Mouse (Mus musculus) stomach, embryonic 14.5 days (tissue): Measurements from ENCODE around the gene Lair1. TPM values are rescaled to one million over a fixed set of nuclear protein-coding genes. Genes with fewer than 3 reads are reported as not detected.
A peak's percentile ranks its signal among the peaks of the same experiment; 100 is the strongest.

Source experiments
- ATAC-seq: fragments of 200-750 bp; cut with Nextera tagmentation; 2 replicates; pipeline ENCODE4 v1.8.0; 2017; ENCODE audit warnings: low read depth, moderate TSS enrichment; ENCODE audit not compliant: insufficient number of reproducible peaks, insufficient read depth, low FRiP score
- H3K27ac ChIP-seq: fragments of 300-500 bp; sonication (generic); 2 replicates; pipeline ENCODE4 v1.5.1; 2014; ENCODE audit warnings: mild to moderate bottlenecking, low read length, moderate library complexity, mixed read lengths
- H3K27me3 ChIP-seq: fragments of 300-500 bp; sonication (generic); 2 replicates; pipeline ENCODE4 v1.6.1; 2014; ENCODE audit warnings: low read length, control low read depth, mixed read lengths; ENCODE audit not compliant: control insufficient read depth, insufficient read depth
- H3K36me3 ChIP-seq: fragments of 300-500 bp; sonication (generic); 2 replicates; pipeline ENCODE4 v1.6.1; 2014; ENCODE audit warnings: mild to moderate bottlenecking, control low read depth, low read length, moderate library complexity, mixed read lengths; ENCODE audit not compliant: control insufficient read depth, insufficient read depth
- H3K4me1 ChIP-seq: fragments of 300-500 bp; sonication (generic); 2 replicates; pipeline ENCODE4 v1.6.1; 2014; ENCODE audit warnings: low read length, control low read depth, mixed read lengths; ENCODE audit not compliant: control insufficient read depth, insufficient read depth
- H3K4me2 ChIP-seq: fragments of 300-500 bp; sonication (generic); replicated peaks from 2 replicates; pipeline ENCODE4 v1.6.1; 2014; ENCODE audit warnings: low read depth, low read length, control low read depth
- H3K4me3 ChIP-seq: fragments of 300-500 bp; sonication (generic); 2 replicates; pipeline ENCODE4 v1.5.1; 2014; ENCODE audit warnings: low read depth, low read length, control low read depth
- H3K9ac ChIP-seq: fragments of 300-500 bp; sonication (generic); replicated peaks from 2 replicates; pipeline ENCODE4 v1.6.1; 2014; ENCODE audit warnings: low read depth, mild to moderate bottlenecking, control low read depth, low read length, moderate library complexity, mixed read lengths
- H3K9me3 ChIP-seq: fragments of 300-500 bp; sonication (generic); 2 replicates; pipeline ENCODE4 v1.6.1; 2016; ENCODE audit warnings: low read depth, low read length, control low read depth; ENCODE audit not compliant: control insufficient read depth
- WGBS: fragments of 180-500 bp; shearing (Covaris S2); extraction: QIAGEN DNeasy Blood & Tissue Kit; methylation state at CpG from one replicate; pipeline ENCODE4 v1.1.7; 2014; 5-methylcytosine and 5-hydroxymethylcytosine counted together
- polyA plus RNA-seq: library from polyadenylated mRNA; unstranded; fragments of >200 nt; fragmentation: Nextera tagmentation; extraction: Ambion mirVana; gene quantifications from 2 replicates; pipeline ENCODE4 v1.2.1, GENCODE M21; 2014

Lair1 gene
- polyA plus RNA-seq, 1 experiment from 2014 or later: 2.4 TPM

DNA sequence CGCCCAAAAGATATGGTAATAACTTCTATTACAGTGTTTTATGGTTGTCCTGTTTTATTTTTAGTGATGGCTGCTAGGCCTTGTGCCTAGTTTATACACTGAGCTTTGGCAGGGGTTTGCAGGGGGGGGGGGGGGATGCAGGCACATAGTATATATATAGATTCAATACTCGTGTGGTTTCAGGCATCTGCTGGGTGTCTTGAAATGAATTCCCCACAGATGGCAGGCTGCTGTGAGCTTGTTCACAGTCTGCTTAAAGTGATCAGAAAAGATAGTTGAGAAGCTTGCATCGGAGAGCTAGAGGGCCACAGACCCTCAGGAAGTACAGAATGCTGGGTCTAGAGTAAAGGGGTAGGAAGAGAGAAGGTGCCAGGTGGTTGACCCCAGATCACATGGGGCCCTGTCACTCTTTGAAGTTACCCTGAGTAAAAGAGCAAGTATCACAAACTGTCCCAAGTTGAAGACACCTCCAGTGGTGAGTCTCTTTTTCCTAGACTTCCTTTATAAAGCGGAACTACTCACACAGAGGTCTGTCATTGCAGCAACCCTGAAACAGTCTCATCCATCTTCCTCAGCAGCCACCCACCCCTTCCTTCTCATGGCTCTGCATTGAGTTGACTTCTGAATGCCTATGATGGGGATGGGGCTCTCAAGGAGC, 24.4 kb upstream of the Lair1 start:
- H3K36me3 ChIP-seq: no peaks in the 10 kb centered on the region
- H3K9me3 ChIP-seq: no peaks in the 10 kb centered on the region
- 68% methylated on average over 4 of the region's 4 CpGs for WGBS
- H3K4me2 ChIP-seq: no peak overlapping the region
- 0 out of 2 replicates have a peak, but pooled peaks cover 6% of the 10 kb centered on the region for H3K4me1 ChIP-seq
- no peak overlapping the region for H3K9ac ChIP-seq
- H3K27ac ChIP-seq: no peak overlapping the region
- ATAC-seq: no peak
- no peaks in the 10 kb centered on the region for H3K27me3 ChIP-seq
- H3K4me3 ChIP-seq: no peak overlapping the region

DNA sequence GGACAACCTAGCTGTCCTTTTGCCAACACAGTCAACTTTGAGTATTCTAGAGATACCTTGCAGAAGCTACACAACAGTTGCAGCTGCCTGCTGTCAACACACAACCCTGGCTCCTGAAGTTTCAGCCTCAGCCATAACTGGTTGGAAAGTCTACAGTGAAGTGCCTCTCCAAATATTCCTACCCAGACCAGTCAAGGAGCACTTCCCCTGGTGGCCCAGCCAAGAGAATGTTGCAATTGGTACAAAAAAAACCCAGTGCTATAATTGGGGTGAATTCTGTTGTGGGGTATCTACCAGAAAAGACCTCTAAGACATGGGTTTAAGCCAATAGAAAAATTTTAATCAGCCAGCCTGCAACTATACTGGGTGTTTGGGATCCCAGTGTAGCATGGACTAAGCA, 22.6 kb upstream of the Lair1 start:
- Histone ChIP-seq H3K27ac (no peak overlapping the region), H3K27me3 (no peaks in the 10 kb centered on the region), H3K9ac (no peak overlapping the region), H3K4me1 (0 out of 2 replicates have a peak, but pooled peaks cover 7% of the 10 kb centered on the region), H3K4me2 (no peak overlapping the region), H3K36me3 (no peaks in the 10 kb centered on the region), H3K9me3 (no peaks in the 10 kb centered on the region), H3K4me3 (no peak overlapping the region)
- ATAC-seq: no peak

DNA sequence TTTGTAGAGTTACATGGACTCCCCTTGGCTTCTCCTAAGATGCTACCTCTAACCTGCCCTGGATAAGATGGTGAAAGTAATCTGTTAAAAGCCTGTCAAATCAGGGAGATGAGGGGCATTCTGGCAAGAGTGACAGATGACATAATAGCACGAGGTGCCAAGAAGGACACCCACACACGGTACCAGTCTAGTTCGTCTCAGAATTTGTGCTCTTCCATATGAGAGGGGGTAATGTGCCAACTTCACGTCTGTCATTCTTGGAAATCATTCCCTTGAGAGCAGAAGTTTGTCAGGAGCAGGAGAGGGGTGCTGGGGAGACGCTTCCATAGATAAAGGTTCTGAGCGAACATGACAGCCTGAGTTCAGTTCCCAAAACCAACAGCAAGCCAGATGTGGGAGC, 21.2 kb upstream of the Lair1 start:
- no peak overlapping the region for H3K4me2 ChIP-seq
- H3K4me3 ChIP-seq: no peak overlapping the region
- H3K27ac ChIP-seq: no peak overlapping the region
- H3K27me3 ChIP-seq: no peaks in the 10 kb centered on the region
- 74% methylated on average over 6 of the region's 6 CpGs for WGBS
- 0 out of 2 replicates have a peak, but pooled peaks cover 7% of the 10 kb centered on the region for H3K4me1 ChIP-seq
- H3K9ac ChIP-seq: no peak overlapping the region
- ATAC-seq: no peak
- no peaks in the 10 kb centered on the region for H3K9me3 ChIP-seq
- no peaks in the 10 kb centered on the region for H3K36me3 ChIP-seq

DNA sequence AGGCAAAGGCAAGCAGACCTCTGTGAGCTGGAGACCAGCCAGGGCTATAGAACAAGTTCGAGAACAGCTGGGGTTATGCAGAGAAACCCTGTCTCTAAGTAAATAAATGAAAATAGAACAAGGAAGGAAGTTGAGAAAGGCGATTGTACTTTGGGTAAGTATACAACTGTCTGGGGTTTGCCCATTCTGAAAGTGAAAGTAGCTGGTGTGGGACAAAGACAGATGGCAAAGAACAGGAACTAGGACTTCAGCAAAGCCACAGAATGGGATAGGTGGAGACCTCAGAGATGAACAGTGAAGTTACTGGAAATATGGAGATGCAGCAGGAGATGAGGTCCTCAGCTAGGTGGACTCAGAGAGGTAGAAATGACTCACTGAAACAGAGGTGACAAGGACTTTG, 19.8 kb upstream of the Lair1 start:
- peak; percentile 28; the same call in 1 of the 2 replicates for ATAC-seq
- peak overlapping the region; percentile 61; the same call in 1 of the 2 replicates for H3K27ac ChIP-seq
- H3K9me3 ChIP-seq: no peaks in the 10 kb centered on the region
- WGBS: 9% methylated on average over 2 of the region's 2 CpGs
- H3K27me3 ChIP-seq: no peaks in the 10 kb centered on the region
- no peaks in the 10 kb centered on the region for H3K36me3 ChIP-seq
- no peak overlapping the region for H3K4me2 ChIP-seq
- H3K9ac ChIP-seq: no peak overlapping the region
- H3K4me3 ChIP-seq: no peak overlapping the region
- H3K4me1 ChIP-seq: 0 out of 2 replicates have a peak, but pooled peaks cover 7% of the 10 kb centered on the region

DNA sequence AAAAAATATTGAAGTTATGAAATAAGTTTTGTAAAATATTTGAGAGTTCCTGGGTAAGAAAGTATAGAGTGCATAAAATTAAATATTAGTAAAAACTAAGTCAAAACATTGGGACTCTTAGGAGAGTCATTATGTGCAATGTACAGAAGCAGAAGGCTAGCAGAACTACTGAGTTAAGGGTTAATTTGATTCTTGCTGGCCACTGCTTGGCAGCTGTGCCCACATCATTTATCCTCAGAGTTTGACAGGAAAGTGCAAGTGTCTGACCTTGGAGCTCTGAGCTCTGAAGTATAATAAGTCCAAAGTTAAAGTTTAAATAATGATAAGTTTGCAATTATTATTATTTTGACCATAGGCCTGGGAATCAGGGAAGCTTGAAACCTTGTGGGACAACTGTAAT, 18.7 kb upstream of the Lair1 start:
- H3K4me2 ChIP-seq: no peak overlapping the region
- no peaks in the 10 kb centered on the region for H3K36me3 ChIP-seq
- no peak; the same call in 1 of the 2 replicates for ATAC-seq
- H3K27ac ChIP-seq: no peak overlapping the region
- 0 out of 2 replicates have a peak, but pooled peaks cover 7% of the 10 kb centered on the region for H3K4me1 ChIP-seq
- no peak overlapping the region for H3K9ac ChIP-seq
- H3K4me3 ChIP-seq: no peak overlapping the region
- no peaks in the 10 kb centered on the region for H3K27me3 ChIP-seq
- H3K9me3 ChIP-seq: no peaks in the 10 kb centered on the region

DNA sequence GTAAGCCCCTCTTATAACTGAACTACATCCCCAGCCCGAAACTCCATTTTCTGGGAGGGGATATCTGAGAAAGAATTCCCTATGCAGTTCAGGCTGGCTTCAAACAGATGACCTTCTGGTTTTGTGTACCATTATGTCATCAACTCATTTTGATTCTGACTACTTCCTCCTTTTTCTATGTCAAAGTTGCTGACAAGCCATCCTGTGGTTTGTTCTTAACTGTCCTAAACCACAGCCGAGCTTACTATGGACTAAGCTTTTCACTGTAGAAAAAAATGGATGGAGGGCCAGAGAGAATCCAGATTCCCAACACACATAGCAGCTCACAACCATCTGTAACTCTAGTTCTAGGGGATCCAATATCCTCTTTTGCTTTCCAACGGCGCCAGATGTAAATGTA, 17.5 kb upstream of the Lair1 start:
- no peaks in the 10 kb centered on the region for H3K36me3 ChIP-seq
- no peak overlapping the region for H3K9ac ChIP-seq
- H3K4me3 ChIP-seq: no peak overlapping the region
- no peak overlapping the region for H3K4me2 ChIP-seq
- no peaks in the 10 kb centered on the region for H3K9me3 ChIP-seq
- no peak overlapping the region for H3K27ac ChIP-seq
- H3K27me3 ChIP-seq: no peaks in the 10 kb centered on the region
- 77% methylated on average over 4 of the region's 4 CpGs for WGBS
- no peak for ATAC-seq
- H3K4me1 ChIP-seq: 0 out of 2 replicates have a peak, but pooled peaks cover 7% of the 10 kb centered on the region

DNA sequence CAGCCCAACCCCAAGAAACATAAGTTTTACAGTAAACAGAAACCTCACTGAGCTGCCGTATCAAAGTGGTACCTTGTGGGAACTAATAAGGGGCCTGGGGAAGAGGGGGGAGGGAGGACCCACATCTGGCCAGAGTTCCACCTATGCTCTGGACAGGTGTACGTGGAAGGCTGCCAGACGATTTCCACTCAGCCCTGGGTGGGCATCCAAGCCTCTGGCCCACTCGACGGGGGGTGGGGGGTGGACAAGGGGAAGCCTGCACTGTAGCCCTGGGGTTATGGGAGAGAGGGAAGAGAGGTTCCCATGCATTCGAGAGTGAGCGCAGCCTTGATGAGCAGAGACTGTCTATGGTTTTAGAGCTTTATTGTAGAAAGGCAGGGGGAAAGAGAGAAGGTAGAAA, 16.5 kb upstream of the Lair1 start:
- no peaks in the 10 kb centered on the region for H3K9me3 ChIP-seq
- no peak for ATAC-seq
- no peak overlapping the region for H3K4me3 ChIP-seq
- no peaks in the 10 kb centered on the region for H3K27me3 ChIP-seq
- no peak overlapping the region for H3K27ac ChIP-seq
- no peak overlapping the region for H3K9ac ChIP-seq
- WGBS: 81% methylated on average over 7 of the region's 7 CpGs
- H3K36me3 ChIP-seq: no peaks in the 10 kb centered on the region
- 0 out of 2 replicates have a peak, but pooled peaks cover 7% of the 10 kb centered on the region for H3K4me1 ChIP-seq
- H3K4me2 ChIP-seq: no peak overlapping the region

DNA sequence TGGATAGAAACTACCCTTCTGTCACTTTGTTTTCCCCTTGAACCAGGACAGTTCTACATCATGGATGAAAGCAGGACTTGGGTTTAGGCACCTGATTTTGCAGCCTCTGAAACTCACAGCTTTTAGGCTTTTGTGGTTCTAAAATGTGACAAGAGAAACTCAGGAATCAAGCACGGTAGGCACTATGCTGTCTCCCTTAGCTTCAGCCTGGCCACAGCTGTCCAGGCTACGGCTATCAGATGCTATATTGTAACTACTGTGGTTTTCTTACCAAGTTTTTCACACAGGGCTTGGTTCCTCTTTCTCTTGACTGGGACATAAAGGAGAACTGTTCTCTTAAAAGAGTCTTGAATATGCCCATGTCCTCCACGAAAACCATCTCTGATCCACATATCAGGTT, 10.1 kb upstream of the Lair1 start:
- no peaks in the 10 kb centered on the region for H3K9me3 ChIP-seq
- 68% methylated on average over 3 of the region's 3 CpGs for WGBS

DNA sequence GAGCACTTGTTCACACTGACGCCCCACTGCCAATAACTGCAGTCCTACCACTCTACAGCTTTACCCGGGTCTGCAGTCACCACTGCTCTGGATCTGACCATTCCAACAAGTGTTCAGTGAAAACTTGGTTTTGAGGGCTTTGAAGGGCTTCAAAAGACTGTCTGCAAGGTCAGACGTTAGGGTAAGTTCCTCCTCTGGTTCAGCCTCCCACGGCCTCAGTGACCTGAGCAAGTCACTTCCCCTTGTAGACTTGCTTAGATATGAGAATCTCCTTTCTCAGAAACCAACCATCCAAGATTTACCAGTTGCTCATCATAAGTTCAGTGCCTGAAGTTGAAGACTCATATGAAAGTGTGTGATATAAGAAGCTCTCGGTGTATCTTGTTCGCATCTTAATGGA, 8.1 kb upstream of the Lair1 start:
- no peak overlapping the region for H3K4me2 ChIP-seq
- H3K9me3 ChIP-seq: no peaks in the 10 kb centered on the region
- H3K27me3 ChIP-seq: no peaks in the 10 kb centered on the region
- H3K27ac ChIP-seq: no peak overlapping the region
- 83% methylated on average over 6 of the region's 6 CpGs for WGBS
- H3K4me3 ChIP-seq: no peak overlapping the region
- H3K36me3 ChIP-seq: no peaks in the 10 kb centered on the region
- no peaks in the 10 kb centered on the region for H3K4me1 ChIP-seq
- no peak for ATAC-seq
- H3K9ac ChIP-seq: no peak overlapping the region

More for the DNA sequence above, 10.1 kb upstream of the Lair1 start:
- no peak for ATAC-seq
- Histone ChIP-seq H3K4me3 (no peak overlapping the region), H3K27ac (no peak overlapping the region), H3K36me3 (no peaks in the 10 kb centered on the region), H3K4me1 (no peaks in the 10 kb centered on the region), H3K9ac (no peak overlapping the region), H3K27me3 (no peaks in the 10 kb centered on the region), H3K4me2 (no peak overlapping the region)
